Mouse (Mus musculus) gastrocnemius, adult 8-10 months (tissue): Measurements from ENCODE around the gene Pigk. TPM values are rescaled to one million over a fixed set of nuclear protein-coding genes. Genes with fewer than 3 reads are reported as not detected.

Experiments used
- DNase-seq, 2 experiments: peaks; one replicate each; pipeline ENCODE4 v3.0.0; 2022; ENCODE audit warnings: low spot score in 2 of 2
- total RNA-seq, 4 experiments: library from RNA; stranded (reverse); gene quantifications; 2 replicates each; pipeline ENCODE4 v1.2.4; 2022

The Pigk gene
- total RNA-seq, 4 experiments from 2014 or later: 16.3 to 18.2 (median 17.7) TPM

DNA sequence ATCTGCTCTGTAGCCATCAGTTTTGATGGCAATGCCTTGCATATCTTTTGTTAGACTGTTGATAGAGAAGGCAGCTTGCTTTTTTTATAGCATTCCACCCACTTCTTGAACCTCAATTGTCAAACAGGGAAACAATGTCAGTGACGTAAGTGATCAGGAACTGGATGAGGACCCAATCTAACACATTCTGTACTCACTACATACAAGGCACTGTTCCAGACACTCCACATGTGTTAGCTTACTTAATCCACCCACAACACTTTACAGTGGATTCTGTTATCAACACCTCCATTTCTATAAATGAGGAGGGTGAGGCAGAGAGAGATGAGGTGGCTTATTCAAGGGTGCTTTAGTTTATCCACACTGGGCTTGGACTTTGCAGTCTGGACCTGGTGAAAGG is 124.0 kb downstream of the Pigk start:
- DNase-seq: no peak

DNA sequence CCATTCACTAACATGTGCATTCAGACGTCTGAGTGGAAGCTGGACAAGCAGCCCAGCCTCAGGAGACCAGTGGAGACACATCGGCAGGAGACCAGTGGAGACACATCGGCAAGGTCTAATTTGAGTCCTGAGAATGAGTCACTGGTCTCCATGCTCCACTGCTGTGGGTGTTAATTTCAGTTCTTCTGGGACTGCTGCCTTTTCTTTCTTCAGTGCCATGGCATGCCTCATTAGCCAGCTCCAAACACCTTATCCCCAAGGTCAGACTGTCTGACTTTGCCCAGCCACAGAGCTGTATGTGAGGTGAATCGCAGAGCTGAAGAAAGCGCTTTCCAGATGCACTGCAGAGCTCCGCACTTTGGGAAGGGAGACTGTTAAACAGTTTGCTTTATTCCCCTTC is 127.4 kb downstream of the Pigk start:
- no peak for DNase-seq

DNA sequence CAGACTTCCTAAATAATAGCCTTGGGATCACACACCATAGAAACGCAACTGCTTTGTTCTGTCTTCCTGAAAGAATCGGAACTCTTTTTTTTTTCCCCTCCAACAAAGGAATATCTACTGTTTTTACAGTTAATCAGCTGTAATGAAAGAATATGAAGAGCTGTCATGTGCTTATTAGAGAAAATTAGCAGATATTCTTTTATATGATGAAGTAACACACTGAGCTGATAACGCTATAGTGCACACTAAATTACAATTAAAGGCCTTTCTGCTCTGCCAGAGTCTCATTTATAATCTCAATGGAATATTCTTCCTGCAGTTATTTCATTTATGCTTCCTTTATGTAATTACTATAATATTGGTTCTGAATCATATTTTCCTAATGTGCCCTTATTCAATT is 128.7 kb downstream of the Pigk start:
- DNase-seq: no peak

DNA sequence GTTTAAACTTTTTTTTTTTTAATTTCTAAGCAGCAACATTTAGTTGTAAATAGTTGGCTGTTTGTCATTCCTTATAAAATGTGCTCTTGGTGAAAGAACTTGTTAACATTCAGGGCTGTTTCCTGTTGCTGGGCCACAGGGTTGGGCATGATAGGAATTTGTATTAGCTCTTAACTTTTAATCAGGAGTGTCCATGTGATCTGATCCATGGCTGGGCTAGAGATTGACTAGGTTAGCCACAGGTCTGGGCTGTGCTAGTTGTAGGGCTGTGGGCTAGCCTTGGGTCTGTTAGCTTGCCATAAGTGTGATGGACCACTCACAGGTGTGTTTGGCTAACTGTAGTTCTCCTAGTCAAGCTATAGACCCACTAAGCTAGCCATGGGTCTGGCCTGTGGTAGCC is 130.0 kb downstream of the Pigk start:
- DNase-seq: no peak

DNA sequence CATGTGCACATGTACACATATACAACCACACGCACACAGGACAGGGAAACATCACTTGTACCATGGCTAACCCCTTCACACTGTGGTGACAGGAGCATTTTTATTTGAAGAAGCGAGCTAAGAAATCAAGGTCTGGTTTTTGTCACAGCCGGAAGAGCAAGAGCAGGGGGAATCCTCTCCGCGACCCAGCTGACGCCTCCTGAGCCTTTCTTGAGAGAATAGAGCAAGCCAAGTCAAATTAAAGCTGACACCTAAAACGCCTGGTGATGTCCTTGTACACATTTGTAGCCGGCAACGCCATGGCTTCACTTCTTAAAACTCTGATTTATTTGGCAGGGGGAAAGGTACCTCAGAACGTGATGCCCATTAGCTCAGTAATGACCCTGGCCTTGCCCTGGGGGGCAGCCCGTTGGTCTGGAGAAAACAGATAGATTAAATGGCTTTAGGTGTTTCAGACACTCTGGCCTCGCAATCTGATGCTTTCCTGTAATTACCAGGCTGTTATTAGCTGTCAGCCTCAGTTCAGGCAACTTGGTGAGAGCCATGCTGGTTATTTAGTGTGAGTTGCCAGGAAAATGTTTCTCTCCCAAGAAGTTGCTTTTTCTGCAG is 141.2 kb downstream of the Pigk start:
- DNase-seq: no peak

DNA sequence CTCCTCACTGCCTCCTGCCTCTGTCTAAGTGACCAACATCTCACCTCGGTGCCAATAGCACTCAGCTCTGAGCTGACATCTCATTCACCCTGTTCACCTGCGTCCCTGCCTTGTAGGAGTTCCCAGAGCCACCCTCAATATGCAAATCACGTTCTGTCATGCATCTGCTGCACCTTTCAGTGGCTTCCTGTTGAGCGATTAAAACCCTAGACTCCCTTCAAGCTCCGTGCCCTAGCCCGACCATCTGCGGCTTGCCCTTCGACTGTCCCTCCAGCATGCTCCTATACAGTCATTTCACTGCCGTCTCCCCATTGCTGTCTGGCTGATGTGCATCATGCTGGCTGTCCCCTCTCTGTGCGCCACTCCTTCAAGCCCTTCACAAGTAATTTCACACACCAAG is 142.2 kb downstream of the Pigk start:
- DNase-seq: no peak

DNA sequence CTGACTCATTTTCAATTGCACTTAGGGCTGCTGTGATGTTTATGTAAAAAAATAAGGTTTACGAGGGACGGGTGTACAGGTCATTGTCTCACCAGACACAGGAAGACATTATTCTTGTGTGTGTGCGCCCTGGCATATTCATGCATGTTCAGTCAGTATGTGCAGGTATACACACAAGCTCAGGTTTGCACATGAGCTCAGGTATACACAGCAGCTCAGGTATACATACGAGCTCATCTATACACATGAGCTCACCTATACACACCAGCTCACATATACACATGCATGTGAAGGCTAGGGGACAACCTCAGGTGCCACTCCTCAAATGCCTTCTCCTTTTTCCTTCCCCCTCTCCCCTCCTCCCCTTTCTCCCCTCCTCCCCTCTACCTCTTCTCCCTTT is 147.6 kb downstream of the Pigk start:
- no peak for DNase-seq

DNA sequence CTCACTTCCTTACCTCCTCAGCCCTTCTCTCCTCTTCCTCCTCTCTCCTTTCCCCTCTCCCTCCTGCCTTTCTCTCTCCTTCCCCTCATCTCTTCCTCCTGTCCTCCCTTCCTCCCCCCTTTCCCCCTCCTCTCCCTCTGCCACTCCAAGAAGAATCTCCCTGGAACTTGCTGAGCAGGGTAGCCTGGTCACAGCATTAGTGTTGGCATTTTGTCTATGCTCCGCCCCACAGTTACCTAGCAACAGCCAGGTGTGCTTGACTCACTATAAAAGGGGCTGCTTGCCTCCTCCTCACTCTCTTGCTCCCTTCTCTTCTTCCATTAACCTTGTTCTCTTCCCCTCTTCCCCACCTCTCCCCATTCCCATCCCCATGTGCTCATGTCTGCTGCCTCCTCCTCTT is 148.1 kb downstream of the Pigk start:
- no peak for DNase-seq

DNA sequence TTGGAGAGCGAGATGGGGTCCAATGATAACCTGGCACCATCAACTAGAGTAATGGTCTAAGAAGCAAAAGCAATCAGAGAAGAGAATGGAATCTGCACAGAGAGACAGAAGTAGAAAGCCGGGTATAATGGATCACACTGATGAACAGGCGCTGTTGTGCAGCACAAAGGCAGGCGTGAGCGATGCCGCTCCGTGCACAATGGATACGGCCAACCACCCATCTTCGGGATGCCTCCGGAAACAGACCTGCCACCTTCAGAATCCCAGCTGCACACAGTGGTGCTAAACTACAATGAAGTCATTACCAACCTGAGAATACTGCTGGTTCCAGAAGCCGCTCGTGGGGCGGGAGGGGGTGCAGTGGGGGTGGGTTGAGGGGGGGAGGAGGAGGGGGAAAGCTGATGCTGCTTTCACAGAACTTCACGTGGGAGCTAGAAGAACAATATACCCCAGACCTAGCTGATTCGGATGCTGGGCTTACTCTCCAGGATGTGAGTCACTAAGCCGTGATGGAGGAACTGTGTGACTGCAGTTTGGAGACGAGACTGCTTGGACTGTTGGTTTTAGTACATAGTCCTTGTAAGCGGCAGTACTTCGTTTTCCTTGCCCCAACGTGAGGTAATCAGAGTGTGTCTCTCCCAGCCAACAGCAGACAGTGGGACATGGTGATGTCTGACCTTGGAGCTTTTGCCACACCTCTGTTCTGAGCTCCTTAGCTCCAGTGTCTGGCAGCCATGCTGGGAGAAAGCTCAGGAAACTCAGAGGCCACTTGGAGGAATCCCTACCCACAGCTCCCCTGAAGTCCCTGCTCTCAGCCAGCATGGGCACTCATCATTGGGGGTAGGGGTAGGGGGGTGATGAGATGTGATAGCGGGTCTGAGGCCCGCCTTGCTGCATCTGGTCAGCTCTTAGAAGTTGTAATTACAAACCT is 152.4 kb downstream of the Pigk start:
- DNase-seq: no peak

DNA sequence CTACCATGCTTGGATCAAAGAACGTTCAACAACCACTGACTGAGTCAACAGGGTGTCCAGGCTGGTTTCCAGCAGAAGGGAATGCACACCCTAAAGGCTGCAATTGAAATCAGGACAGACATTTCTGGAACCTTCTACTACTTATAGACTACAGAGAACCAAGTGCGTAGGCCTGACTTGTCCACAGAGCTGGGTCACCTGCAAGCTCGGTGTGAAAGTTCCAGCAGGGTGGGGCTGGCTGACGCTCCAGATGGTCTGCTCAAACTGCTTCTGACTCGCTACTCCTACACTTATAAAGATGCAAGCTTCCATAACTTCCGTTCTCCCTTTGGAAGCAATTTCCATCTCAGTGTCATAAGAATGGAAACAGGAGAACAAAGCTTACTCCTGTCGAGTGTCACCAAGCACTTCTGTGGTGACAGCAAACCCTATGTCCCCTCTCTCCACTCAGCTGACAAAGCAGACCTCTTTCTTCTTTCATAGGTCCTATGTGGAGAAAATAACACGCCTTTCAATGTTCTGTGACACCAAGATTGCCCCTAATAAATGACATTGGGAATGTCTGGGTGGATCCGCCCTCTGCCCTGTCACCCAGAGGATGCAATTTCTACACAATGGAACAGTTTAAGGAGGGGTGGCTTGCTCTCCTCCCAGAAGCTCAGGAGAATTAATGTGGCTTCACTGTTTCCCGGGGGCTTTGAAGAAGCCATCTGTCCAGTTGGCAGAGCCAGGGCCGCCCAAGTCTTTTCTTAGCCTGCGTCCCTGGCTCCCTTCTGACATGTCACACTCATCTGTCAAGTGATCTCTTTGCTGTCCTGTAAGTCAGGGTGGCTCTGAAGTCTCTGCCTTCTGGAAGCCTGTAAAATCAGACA is 154.0 kb downstream of the Pigk start:
- no peak for DNase-seq

DNA sequence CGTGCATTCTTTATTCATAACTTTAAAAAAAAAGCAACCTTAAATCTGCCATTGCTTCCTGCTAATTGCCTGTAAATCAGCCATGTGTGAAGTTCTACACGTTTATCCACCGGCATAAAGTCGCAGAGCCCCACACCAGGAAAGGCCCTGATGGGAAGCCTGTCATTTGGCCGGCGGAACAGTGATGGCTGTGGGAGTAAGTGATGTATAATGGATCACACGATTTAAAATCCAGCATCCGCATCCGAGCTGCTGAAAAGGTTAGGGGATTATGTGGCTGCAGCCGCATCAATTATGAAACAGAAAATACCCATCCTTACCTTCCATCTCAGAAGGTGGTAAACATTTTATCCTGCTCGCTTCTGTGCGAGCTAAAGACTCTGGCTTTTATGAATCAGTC is 158.2 kb downstream of the Pigk start:
- no peak for DNase-seq

DNA sequence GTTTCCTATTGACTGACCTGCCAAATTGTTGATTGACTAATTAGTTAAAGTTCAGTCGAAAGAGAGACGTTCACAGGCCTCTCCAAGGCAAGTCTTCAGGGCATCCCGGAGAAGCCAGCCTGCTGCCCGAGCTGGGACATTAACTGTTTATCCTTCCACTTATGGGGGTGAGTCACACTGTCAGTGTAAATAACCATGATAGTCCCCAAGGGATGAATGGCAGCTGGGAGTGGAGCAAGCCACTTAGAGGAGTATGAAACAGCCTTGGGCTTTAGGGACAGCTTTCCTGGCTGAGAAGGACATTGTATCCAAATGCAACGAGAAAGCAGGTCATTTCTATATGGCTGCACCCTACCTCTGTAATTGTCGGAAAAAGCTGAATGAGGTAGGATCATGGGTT is 158.7 kb downstream of the Pigk start:
- no peak for DNase-seq

DNA sequence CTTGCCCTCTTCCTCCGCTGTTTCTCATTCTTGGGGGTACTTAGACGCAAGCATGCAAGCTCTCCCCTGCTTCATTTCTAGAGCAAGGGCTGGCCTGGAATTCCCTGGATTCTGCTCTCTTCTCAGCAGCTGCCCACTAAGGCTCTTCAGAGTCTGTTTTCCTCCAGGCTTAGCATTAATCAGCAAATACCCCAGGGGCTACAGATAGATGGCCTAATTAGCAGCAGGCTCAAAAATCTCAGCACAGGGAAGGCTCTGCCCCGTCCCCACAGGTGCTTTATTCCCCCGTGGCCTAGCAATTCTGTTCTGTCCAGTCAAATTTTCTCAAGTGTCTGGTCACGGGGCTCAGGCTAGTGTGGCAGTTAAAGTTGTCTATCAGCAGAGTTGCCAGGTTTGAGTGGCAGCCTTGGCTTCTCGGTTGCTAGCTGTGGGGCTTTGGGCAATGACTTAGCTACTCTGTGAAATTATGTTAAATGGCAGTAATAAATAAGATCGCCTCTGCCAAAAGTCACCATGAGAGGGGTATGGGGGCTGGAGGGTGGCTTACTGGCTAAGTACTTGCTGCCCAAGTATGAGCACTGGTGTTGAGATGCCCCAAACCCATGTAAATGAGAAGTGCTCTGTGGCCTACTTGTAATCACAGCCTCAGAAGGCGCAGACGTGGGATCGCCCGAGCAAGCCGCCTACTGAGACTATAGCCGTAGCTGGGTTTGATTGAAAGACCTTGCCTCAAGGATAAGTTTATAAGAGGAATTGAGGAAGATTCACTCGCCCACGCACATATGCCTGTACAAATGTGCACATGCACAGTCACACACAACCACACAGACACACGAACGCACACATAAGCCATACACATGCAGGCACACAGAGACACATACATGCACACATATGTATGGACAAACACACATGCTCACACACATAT is 160.8 kb downstream of the Pigk start:
- DNase-seq: no peak

DNA sequence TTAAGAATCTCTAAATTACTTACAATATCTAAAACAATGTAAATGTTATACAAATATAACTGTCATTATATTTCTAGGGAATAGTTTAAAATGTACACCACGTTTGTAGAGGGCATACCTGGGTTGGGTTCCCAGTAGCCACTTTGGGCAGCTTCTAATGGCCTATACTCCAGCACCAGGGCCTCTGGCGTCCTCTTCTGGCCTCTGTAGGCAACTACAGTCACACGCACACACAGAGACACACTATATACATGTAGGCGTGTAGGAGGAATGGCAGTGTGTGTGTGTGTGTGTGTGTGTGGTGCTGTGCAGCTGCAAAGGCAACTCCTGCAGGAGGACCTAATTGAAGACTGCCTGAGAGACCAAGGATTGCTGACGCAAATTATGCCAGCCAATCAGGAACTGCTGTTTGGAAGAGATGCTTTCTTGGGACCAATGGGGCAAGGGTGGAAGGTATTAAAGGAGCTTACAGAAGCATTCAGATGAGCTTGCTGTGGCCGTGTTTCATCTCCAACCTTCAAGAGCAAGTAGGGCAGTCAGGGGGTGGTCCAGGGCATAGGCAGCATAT is 161.9 kb downstream of the Pigk start:
- no peak for DNase-seq

DNA sequence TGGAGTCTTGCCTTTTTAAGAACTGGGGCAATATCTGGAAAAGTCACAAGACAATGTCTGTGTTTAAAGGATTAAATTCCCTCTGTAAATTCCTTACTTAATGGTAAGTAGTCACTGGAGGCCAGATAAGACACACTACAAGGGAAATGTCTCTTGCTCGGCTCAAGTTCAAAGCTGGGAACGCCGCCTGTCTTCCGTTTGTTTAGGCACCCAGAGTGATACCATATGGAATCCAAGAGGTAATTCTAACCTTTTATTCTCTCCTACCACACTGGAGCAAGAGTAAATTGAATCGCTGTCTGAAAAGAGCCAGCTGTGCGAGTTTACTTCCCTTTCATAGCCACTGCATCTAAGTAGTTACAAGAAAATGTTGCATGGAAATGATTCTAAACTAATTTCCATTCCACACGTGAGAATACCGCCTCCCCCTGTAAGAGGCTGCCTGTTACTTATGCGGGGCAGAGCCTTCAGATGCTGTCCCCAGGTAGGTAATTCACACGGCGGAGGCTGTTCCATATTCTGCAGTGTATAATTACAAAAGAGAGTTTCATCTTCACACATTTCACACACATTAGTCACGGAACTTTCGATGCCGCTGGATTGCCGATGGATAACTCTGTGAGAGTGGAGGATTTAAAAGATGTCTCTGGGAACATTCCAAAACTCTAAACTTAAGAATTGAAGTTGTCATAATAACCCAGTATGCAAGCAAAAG is 166.4 kb downstream of the Pigk start:
- DNase-seq: no peak

DNA sequence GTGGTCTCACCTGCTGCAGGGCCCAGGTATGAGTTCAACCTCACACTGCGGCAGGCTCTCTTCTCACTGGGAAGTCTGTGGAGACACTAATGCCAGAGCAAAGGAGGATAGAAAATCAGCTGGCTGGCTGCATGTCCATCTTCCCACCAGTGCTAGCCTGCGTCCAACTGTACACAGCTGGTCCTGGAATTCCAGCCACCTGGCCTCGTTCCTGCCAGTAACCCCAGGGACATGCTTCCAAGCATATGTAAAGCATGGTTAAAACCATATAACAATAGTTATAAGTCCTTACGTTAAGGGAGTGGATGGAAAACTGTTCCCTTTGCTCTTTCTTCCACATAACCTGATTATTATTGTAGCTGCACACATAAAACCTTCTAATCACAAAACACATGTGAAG is 167.8 kb downstream of the Pigk start:
- DNase-seq: no peak

DNA sequence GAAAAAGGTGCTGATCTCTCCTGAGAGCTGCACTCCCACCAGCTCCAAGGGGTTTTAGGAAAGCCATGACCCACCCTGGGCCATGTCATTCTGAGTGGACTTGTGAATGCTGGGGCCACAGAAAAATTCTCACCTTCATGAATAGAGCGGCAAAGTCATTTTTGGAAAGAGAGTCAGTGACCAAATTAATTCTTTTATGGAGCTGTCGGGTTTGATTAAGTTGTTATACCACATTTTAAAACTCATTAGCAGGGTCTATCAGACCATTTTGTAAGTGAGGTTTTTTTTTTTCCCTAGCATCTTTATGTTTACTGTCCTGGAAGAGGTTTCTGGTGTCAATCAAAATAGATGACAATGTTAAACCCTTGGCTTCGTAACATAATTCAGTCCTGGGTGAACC is 169.7 kb downstream of the Pigk start:
- DNase-seq: no peak

DNA sequence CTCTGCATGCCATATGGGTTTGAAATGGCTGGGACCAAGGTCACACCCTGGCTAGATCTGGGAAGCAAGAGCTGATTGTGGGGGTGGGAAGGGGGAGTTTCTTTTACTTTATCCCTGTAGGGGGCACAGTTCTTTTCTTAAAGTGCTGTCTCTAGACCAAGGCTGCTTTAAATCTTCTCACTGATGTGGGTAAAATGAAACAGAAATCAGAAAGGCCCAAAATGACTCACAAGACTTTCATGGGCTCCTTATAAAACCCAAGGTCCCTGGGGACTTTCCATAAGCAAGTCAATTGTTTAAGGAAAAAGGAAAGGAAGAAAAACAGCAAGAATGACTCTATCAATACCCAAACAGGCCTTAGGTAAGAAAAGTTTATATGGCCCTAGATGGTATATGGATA is 172.8 kb downstream of the Pigk start:
- DNase-seq: no peak

DNA sequence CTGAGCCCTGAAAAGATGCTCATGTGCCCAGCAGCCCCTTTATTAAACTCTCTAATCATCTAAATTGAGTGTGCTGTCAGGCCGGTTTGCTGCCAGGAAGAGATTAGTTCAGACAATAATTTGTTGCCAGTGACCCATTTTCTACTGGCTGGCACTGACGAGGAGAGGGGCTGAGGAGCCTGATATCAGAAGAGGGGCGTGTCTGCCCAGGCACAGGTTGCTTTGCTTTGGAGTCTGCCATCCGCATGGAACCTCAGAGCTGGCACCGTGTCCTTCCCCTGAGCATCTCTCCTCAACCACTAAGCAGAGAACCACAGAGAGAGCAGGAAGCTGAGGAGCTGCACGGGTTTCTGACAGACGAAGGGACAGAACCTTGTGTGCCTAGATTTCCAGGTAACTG is 174.2 kb downstream of the Pigk start:
- DNase-seq: no peak

DNA sequence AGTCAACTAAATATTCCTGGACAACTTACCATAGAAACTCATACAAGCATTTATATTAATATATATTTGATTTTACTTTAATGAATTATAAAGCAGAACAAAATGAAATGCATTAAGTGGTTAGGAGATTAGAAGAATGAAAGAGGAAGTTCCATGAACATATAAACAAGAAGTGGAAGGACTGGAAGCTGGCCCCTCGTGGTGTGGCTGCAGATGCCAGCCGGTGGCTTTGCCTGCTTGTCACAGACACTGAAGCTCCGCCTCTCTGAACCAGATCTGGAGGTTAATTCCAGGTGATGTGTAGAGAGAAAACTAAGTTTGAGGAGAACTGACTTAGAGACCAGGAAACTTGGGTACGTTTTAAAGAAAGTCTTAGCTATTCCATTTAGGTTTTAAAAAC is 181.0 kb downstream of the Pigk start:
- DNase-seq: no peak
